Mouse (Mus musculus): Measurements from ENCODE around the gene Zfp335. TPM values are rescaled to one million over a fixed set of nuclear protein-coding genes. Genes with fewer than 3 reads are reported as not detected.

Zfp335 gene
- total RNA-seq, 2 experiments from 2014 or later, result 30.0 to 31.2 TPM

Other genes starting within 250 kb of the Zfp335 start
- gene Wfdc11, start 237.7 kb downstream of the Zfp335 start, total RNA-seq (2021), result not detected
- gene Wfdc13, start 226.7 kb downstream of the Zfp335 start, total RNA-seq (2021), result not detected
- not detected for gene Spint4, start 213.3 kb downstream of the Zfp335 start, total RNA-seq (2021)
- gene Spint5, start 196.5 kb downstream of the Zfp335 start, total RNA-seq (2021), result not detected
- gene Wfdc3, start 165.8 kb downstream of the Zfp335 start, total RNA-seq (2021), result 1 to 10 TPM in 1 of 2 experiments, under 1 TPM in 1; 0.60 to 1.1 TPM
- 10 to 100 TPM; 35.8 to 38.1 TPM for gene Dnttip1, start 165.8 kb downstream of the Zfp335 start, total RNA-seq (2021)
- gene Ube2c, start 141.9 kb downstream of the Zfp335 start, total RNA-seq (2021), result 10 to 100 TPM; 10.8 to 14.3 TPM
- not detected for gene Tnnc2, start 131.8 kb downstream of the Zfp335 start, total RNA-seq (2021)
- gene Snx21, start 125.9 kb downstream of the Zfp335 start, total RNA-seq (2021), result 10 to 100 TPM; 52.8 to 56.9 TPM
- 10 to 100 TPM; 20.6 to 20.8 TPM for gene Acot8, start 106.9 kb downstream of the Zfp335 start, total RNA-seq (2021)
- 1 to 10 TPM; 6.9 to 8.0 TPM for gene Zswim3, start 106.7 kb downstream of the Zfp335 start, total RNA-seq (2021)
- gene Zswim1, start 89.1 kb downstream of the Zfp335 start, total RNA-seq (2021), result 10 to 100 TPM; 17.5 to 17.8 TPM
- gene Spata25, start 83.2 kb downstream of the Zfp335 start, total RNA-seq (2021), result 1 to 10 TPM; 1.1 to 1.2 TPM
- gene Ctsa, start 78.9 kb downstream of the Zfp335 start, total RNA-seq (2021), result 10 to 100 TPM; 56.8 to 62.2 TPM
- gene Neurl2, start 78.3 kb downstream of the Zfp335 start, total RNA-seq (2021), result 1 to 10 TPM; 5.1 to 5.6 TPM
- gene Pltp, start 54.0 kb downstream of the Zfp335 start, total RNA-seq (2021), result 10 to 100 TPM; 63.5 to 71.3 TPM
- 10 to 100 TPM; 53.9 to 61.4 TPM for gene Pcif1, start 32.5 kb downstream of the Zfp335 start, total RNA-seq (2021)
- gene Mmp9, start 29.0 kb upstream of the Zfp335 start, total RNA-seq (2021), result 1 to 10 TPM; 2.1 to 2.3 TPM
- gene Slc12a5, start 49.0 kb upstream of the Zfp335 start, total RNA-seq (2021), result 100 to 1,000 TPM; 158 to 181 TPM
- 100 to 1,000 TPM; 107 to 111 TPM for gene Ncoa5, start 123.1 kb upstream of the Zfp335 start, total RNA-seq (2021)
- 1 to 10 TPM; 2.3 to 4.2 TPM for gene Cd40, start 143.9 kb upstream of the Zfp335 start, total RNA-seq (2021)
- not detected for gene 1700025C18Rik, start 179.0 kb upstream of the Zfp335 start, total RNA-seq (2021)